Mouse (Mus musculus) large intestine, adult 2 months (tissue): ENCODE results near the gene Zbtb37. TPM values are rescaled to one million over a fixed set of nuclear protein-coding genes. Genes with fewer than 3 reads are reported as not detected.
"Not testable (repeated sequence)": the region's sequence is repeated elsewhere in the genome, so short reads cannot be mapped to it uniquely, and the experiment has no call there.

Source experiments
- DNase-seq: peaks from one replicate; pipeline ENCODE4 v3.0.0-alpha.2; 2012; ENCODE audit warnings: low read depth, low spot score
- WGBS: fragments of 180-500 bp; shearing (Covaris S2); methylation state at CpG from one replicate; pipeline ENCODE4 v1.1.7; 2018; 5-methylcytosine and 5-hydroxymethylcytosine counted together
- polyA plus RNA-seq: library from polyadenylated mRNA; depleted of rRNA; stranded (reverse); fragments of >200 nt; gene quantifications from 2 replicates; pipeline ENCODE4 v1.2.3, GENCODE M21; 2012

Gene Zbtb37
- polyA plus RNA-seq, 1 experiment = 0.52 TPM

- DNase-seq = no peak
- under 1% methylated on average over 14 of the region's 14 CpGs for WGBS
Measured at GRCm38 (mm10) chr1:161035281-161035785, 684 bp upstream of the Zbtb37 start.

- DNase-seq = no peak
- under 1% methylated on average over 21 of the region's 21 CpGs for WGBS
Measured at GRCm38 (mm10) chr1:161033856-161034434, 704 bp downstream of the Zbtb37 start.

- 85% methylated on average over 7 of the region's 7 CpGs for WGBS
- no peak for DNase-seq
Measured at GRCm38 (mm10) chr1:161032345-161032744, 2.3 kb downstream of the Zbtb37 start.

GRCm38 (mm10) chr1:161031881-161032280 lies 2.8 kb downstream of the Zbtb37 start:
- WGBS = 96% methylated on average over 9 of the region's 9 CpGs
- no peak for DNase-seq

- 93% methylated on average over 3 of the region's 3 CpGs for WGBS
- no peak for DNase-seq
Measured at GRCm38 (mm10) chr1:161030058-161030457, 4.6 kb downstream of the Zbtb37 start.

- WGBS = 94% methylated on average over 1 of the region's 1 CpGs
- not testable (repeated sequence) for DNase-seq
Measured at GRCm38 (mm10) chr1:161028427-161028826, 6.2 kb downstream of the Zbtb37 start.

- DNase-seq = no peak
- 83% methylated on average over 2 of the region's 2 CpGs for WGBS
Measured at GRCm38 (mm10) chr1:161027196-161027595, 7.5 kb downstream of the Zbtb37 start.

GRCm38 (mm10) chr1:161025410-161026210 lies 9.0 kb downstream of the Zbtb37 start:
- WGBS = 68% methylated on average over 5 of the region's 5 CpGs
- no peak for DNase-seq

GRCm38 (mm10) chr1:161020051-161020450 lies 14.6 kb downstream of the Zbtb37 start:
- no peak for DNase-seq
- WGBS = 97% methylated on average over 14 of the region's 14 CpGs

GRCm38 (mm10) chr1:161016378-161016777 lies 18.3 kb downstream of the Zbtb37 start:
- 42% methylated on average over 2 of the region's 2 CpGs for WGBS
- no peak for DNase-seq

GRCm38 (mm10) chr1:161010436-161010835 lies 24.2 kb downstream of the Zbtb37 start:
- DNase-seq = no peak
- 81% methylated on average over 4 of the region's 4 CpGs for WGBS

- no peak for DNase-seq
- WGBS = 96% methylated on average over 2 of the region's 2 CpGs
Measured at GRCm38 (mm10) chr1:161008038-161008437, 26.6 kb downstream of the Zbtb37 start.

GRCm38 (mm10) chr1:161006471-161006870 lies 28.2 kb downstream of the Zbtb37 start:
- no peak for DNase-seq

GRCm38 (mm10) chr1:161005526-161005925 lies 29.1 kb downstream of the Zbtb37 start:
- DNase-seq = no peak
- 75% methylated on average over 3 of the region's 3 CpGs for WGBS

More at GRCm38 (mm10) chr1:161006471-161006870, 28.2 kb downstream of the Zbtb37 start:
- 92% methylated on average over 5 of the region's 5 CpGs for WGBS

GRCm38 (mm10) chr1:161004942-161005341 lies 29.7 kb downstream of the Zbtb37 start:
- WGBS = 88% methylated on average over 4 of the region's 4 CpGs
- DNase-seq = no peak

- WGBS = 85% methylated on average over 6 of the region's 6 CpGs
Measured at GRCm38 (mm10) chr1:160993851-160994250, 40.8 kb downstream of the Zbtb37 start.

GRCm38 (mm10) chr1:160989395-160989794 lies 45.3 kb downstream of the Zbtb37 start:
- 84% methylated on average over 15 of the region's 15 CpGs for WGBS
- no peak for DNase-seq

More at GRCm38 (mm10) chr1:160993851-160994250, 40.8 kb downstream of the Zbtb37 start:
- no peak for DNase-seq

GRCm38 (mm10) chr1:160986881-160987635 lies 47.6 kb downstream of the Zbtb37 start:
- WGBS = 76% methylated on average over 17 of the region's 17 CpGs
- no peak for DNase-seq

- WGBS = 89% methylated on average over 6 of the region's 6 CpGs
- DNase-seq = no peak
Measured at GRCm38 (mm10) chr1:160985477-160985876, 49.2 kb downstream of the Zbtb37 start.

- WGBS = 71% methylated on average over 1 of the region's 1 CpGs
- DNase-seq = not testable (repeated sequence)
Measured at GRCm38 (mm10) chr1:160984731-160985130, 49.9 kb downstream of the Zbtb37 start.
